Mouse (Mus musculus): ENCODE data around the gene Mical3.
"Not testable (repeated sequence)": the region's sequence is repeated elsewhere in the genome, so short reads cannot be mapped to it uniquely, and the experiment has no call there.

Mical3 gene

GRCm38 (mm10) chr6:120930450-120931306 lies 200.1 kb downstream of the Mical3 start:
- DNase-seq (ENCODE audit: low spot score in 2 of 2), result no peak

GRCm38 (mm10) chr6:120929421-120929820 lies 201.4 kb downstream of the Mical3 start:
- DNase-seq (ENCODE audit: low spot score in 2 of 2), result no peak

GRCm38 (mm10) chr6:120927765-120928164 lies 203.0 kb downstream of the Mical3 start:
- peak in 1 of 2 experiments; percentile 62 for DNase-seq (ENCODE audit: low spot score in 2 of 2)

GRCm38 (mm10) chr6:120926880-120927279 lies 203.9 kb downstream of the Mical3 start:
- no peak for DNase-seq (ENCODE audit: low spot score in 2 of 2)

GRCm38 (mm10) chr6:120924791-120925321 lies 205.9 kb downstream of the Mical3 start:
- DNase-seq (ENCODE audit: low spot score in 2 of 2), result not testable (repeated sequence)

- DNase-seq (ENCODE audit: low spot score in 2 of 2), result no peak
These were observed 212.8 kb downstream of the Mical3 start for GRCm38 (mm10) chr6:120917975-120918374.

GRCm38 (mm10) chr6:120916972-120917881 lies 213.6 kb downstream of the Mical3 start:
- not testable (repeated sequence) for DNase-seq (ENCODE audit: low spot score in 2 of 2)

GRCm38 (mm10) chr6:120916074-120916971 lies 214.5 kb downstream of the Mical3 start, which contains the start of gene Bid:
Gene Bid, minus strand, starts transcription at chr6:120916853.
- peak; percentile 92 for DNase-seq (ENCODE audit: low spot score in 2 of 2)

- no peak for DNase-seq (ENCODE audit: low spot score in 2 of 2)
These were observed 215.2 kb downstream of the Mical3 start for GRCm38 (mm10) chr6:120915649-120915975.

- DNase-seq (ENCODE audit: low spot score in 2 of 2), result no peak
These were observed 215.7 kb downstream of the Mical3 start for GRCm38 (mm10) chr6:120914911-120915648.

- no peak for DNase-seq (ENCODE audit: low spot score in 2 of 2)
These were observed 216.3 kb downstream of the Mical3 start for GRCm38 (mm10) chr6:120914533-120914910.

GRCm38 (mm10) chr6:120913783-120914182 lies 217.0 kb downstream of the Mical3 start:
- DNase-seq (ENCODE audit: low spot score in 2 of 2), result no peak

GRCm38 (mm10) chr6:120912931-120913330 lies 217.9 kb downstream of the Mical3 start:
- DNase-seq (ENCODE audit: low spot score in 2 of 2), result no peak

GRCm38 (mm10) chr6:120911213-120912007 lies 219.4 kb downstream of the Mical3 start:
- peak in 1 of 2 experiments; percentile 20 for DNase-seq (ENCODE audit: low spot score in 2 of 2)

- DNase-seq (ENCODE audit: low spot score in 2 of 2), result no peak
These were observed 221.3 kb downstream of the Mical3 start for GRCm38 (mm10) chr6:120909501-120909900.

- not testable (repeated sequence) for DNase-seq (ENCODE audit: low spot score in 2 of 2)
These were observed 222.8 kb downstream of the Mical3 start for GRCm38 (mm10) chr6:120907876-120908597.

- DNase-seq (ENCODE audit: low spot score in 2 of 2), result no peak
These were observed 224.3 kb downstream of the Mical3 start for GRCm38 (mm10) chr6:120906521-120906920.

- no peak for DNase-seq (ENCODE audit: low spot score in 2 of 2)
These were observed 225.7 kb downstream of the Mical3 start for GRCm38 (mm10) chr6:120905111-120905510.

- no peak for DNase-seq (ENCODE audit: low spot score in 2 of 2)
These were observed 226.8 kb downstream of the Mical3 start for GRCm38 (mm10) chr6:120903961-120904360.
